Mouse (Mus musculus) ES-E14 (cell line): ENCODE data around the gene Abcc6. TPM values are rescaled to one million over a fixed set of nuclear protein-coding genes. Genes with fewer than 3 reads are reported as not detected.

Experiments
- DNase-seq: peaks from one replicate; pipeline ENCODE4 v3.0.0-alpha.2; 2013; ENCODE audit warnings: low read depth, low spot score
- H3K27ac ChIP-seq: 2 replicates; pipeline ENCODE4 v1.5.1; 2012; ENCODE audit warnings: low read depth, mild to moderate bottlenecking, low read length, moderate library complexity, mixed read lengths; ENCODE audit not compliant: poor library complexity, insufficient read depth, severe bottlenecking
- H3K36me3 ChIP-seq: 2 replicates; pipeline ENCODE4 v1.6.1; 2012; ENCODE audit warnings: mild to moderate bottlenecking, low read length, moderate library complexity, mixed read lengths; ENCODE audit not compliant: control insufficient read depth, poor library complexity, insufficient read depth, severe bottlenecking
- H3K4me1 ChIP-seq, 2 experiments: fragments of 150-350 bp in 1 of 2; sonication (generic) in 1 of 2; 2 replicates each; pipeline ENCODE4 v1.6.1; 2012; ENCODE audit warnings: low read length in 2 of 2, mild to moderate bottlenecking in 1 of 2, mixed read lengths in 1 of 2; ENCODE audit not compliant: control insufficient read depth in 2 of 2, insufficient read depth in 2 of 2, poor library complexity in 1 of 2
- H3K4me3 ChIP-seq, 2 experiments: fragments of 150-350 bp in 1 of 2; sonication (generic) in 1 of 2; 2 replicates each; pipeline ENCODE4 v1.5.1; 2012; ENCODE audit warnings: low read length in 2 of 2, low read depth in 1 of 2, mild to moderate bottlenecking in 1 of 2, mixed read lengths in 1 of 2; ENCODE audit not compliant: insufficient read depth in 1 of 2, poor library complexity in 1 of 2, severe bottlenecking in 1 of 2
- H3K9ac ChIP-seq: 2 replicates; pipeline ENCODE4 v1.6.1; 2012; ENCODE audit warnings: low read depth, mild to moderate bottlenecking, low read length, mixed read lengths; ENCODE audit not compliant: poor library complexity, insufficient read depth, severe bottlenecking
- H3K9me3 ChIP-seq: fragments of 150-350 bp; sonication (generic); 2 replicates; pipeline ENCODE4 v1.6.1; 2012; ENCODE audit warnings: low read depth, mild to moderate bottlenecking, low read length; ENCODE audit not compliant: control insufficient read depth, insufficient read depth
- CHD2 ChIP-seq: IDR thresholded peaks from 2 replicates; pipeline ENCODE4 v1.6.1; 2014; ENCODE audit warnings: mild to moderate bottlenecking, low read depth, low read length, inconsistent platforms
- HCFC1 ChIP-seq: IDR thresholded peaks from 2 replicates; pipeline ENCODE4 v1.6.1; 2012; ENCODE audit warnings: low read length, inconsistent platforms, borderline replicate concordance; ENCODE audit not compliant: insufficient read depth
- MAFK ChIP-seq: IDR thresholded peaks from 2 replicates; pipeline ENCODE4 v1.6.1; 2014; ENCODE audit warnings: mild to moderate bottlenecking, low read depth, low read length, inconsistent platforms; ENCODE audit not compliant: insufficient read depth
- ZC3H11A ChIP-seq: IDR thresholded peaks from 2 replicates; pipeline ENCODE4 v1.6.1; 2012; ENCODE audit warnings: low read depth, mild to moderate bottlenecking, inconsistent platforms, low read length, borderline replicate concordance
- ZNF384 ChIP-seq: IDR thresholded peaks from 2 replicates; pipeline ENCODE4 v1.6.1; 2012; ENCODE audit warnings: low read depth, low read length, inconsistent platforms
- in situ Hi-C, 2 experiments: fragments of 600-800 bp; cut with MboI; formaldehyde crosslinking; loops; one replicate each; pipeline ENCODE4 v1.15.1; 2025; ENCODE audit warnings: low sequenced_read_pairs in 2 of 2, inconsistent platforms in 1 of 2; ENCODE audit not compliant: unreplicated experiment in 2 of 2
- total RNA-seq: library from RNA; depleted of rRNA; stranded (reverse); fragments of 300-350 nt; gene quantifications from 2 replicates; pipeline ENCODE4 v1.2.3, GENCODE M21; 2012

The Abcc6 gene
- total RNA-seq, 1 experiment: 4.7 TPM

GRCm38 (mm10) chr7:45986893-45987292 lies 43.2 kb downstream of the Abcc6 start:
- Histone ChIP-seq H3K4me1 (no peaks in the 10 kb centered on the region), H3K9me3 (no peaks in the 10 kb centered on the region), H3K4me3 (no peak overlapping the region), H3K9ac (no peak overlapping the region), H3K36me3 (no peaks in the 10 kb centered on the region), H3K27ac (no peak overlapping the region)
- TF ChIP-seq MAFK: no peak
- TF ChIP-seq CHD2: peak; percentile 74
- peak; percentile 24 for DNase-seq
- in situ Hi-C loops: no loop called here

- in situ Hi-C loops: no loop called here
- Histone ChIP-seq H3K27ac (no peak overlapping the region), H3K4me3 (no peak overlapping the region), H3K36me3 (no peaks in the 10 kb centered on the region), H3K9ac (no peak overlapping the region), H3K4me1 (peaks cover 0 to 2% of the 10 kb centered on the region in 2 experiments; a peak in 1 of 4 replicates), H3K9me3 (no peaks in the 10 kb centered on the region)
- DNase-seq: no peak
- no peak for TF ChIP-seq HCFC1
- TF ChIP-seq CHD2: no peak
- no peak for TF ChIP-seq ZNF384
- no peak for TF ChIP-seq MAFK
- no peak for TF ChIP-seq ZC3H11A
These were observed 48.5 kb downstream of the Abcc6 start for GRCm38 (mm10) chr7:45981612-45982011.

GRCm38 (mm10) chr7:45974512-45974911 lies 55.6 kb downstream of the Abcc6 start:
- Histone ChIP-seq H3K36me3 (no peaks in the 10 kb centered on the region), H3K9ac (no peak overlapping the region), H3K9me3 (no peaks in the 10 kb centered on the region), H3K27ac (no peak overlapping the region), H3K4me1 (peaks cover 0 to 2% of the 10 kb centered on the region in 2 experiments; a peak in 1 of 4 replicates), H3K4me3 (no peak overlapping the region)
- no peak for DNase-seq
- in situ Hi-C loops: no loop called here
- TF ChIP-seq HCFC1: no peak

- no peak for DNase-seq
- TF ChIP-seq HCFC1: no peak
- no peak for TF ChIP-seq MAFK
- TF ChIP-seq CHD2: no peak
- no peak for TF ChIP-seq ZNF384
- TF ChIP-seq ZC3H11A: no peak
- Histone ChIP-seq H3K9ac (peak overlapping the region; percentile 17; the same call in 1 of the 2 replicates), H3K36me3 (no peaks in the 10 kb centered on the region), H3K27ac (no peak overlapping the region), H3K9me3 (no peaks in the 10 kb centered on the region), H3K4me1 (peaks cover 0 to 2% of the 10 kb centered on the region in 2 experiments; a peak in 1 of 4 replicates), H3K4me3 (no peak overlapping the region)
- in situ Hi-C loops: no loop called here
These were observed 56.0 kb downstream of the Abcc6 start for GRCm38 (mm10) chr7:45974103-45974502.

- Histone ChIP-seq H3K4me3 (peak overlapping the region; percentile 9 to 32; a peak in 3 of 4 replicates), H3K9me3 (no peaks in the 10 kb centered on the region), H3K36me3 (no peaks in the 10 kb centered on the region), H3K4me1 (peaks cover 0 to 2% of the 10 kb centered on the region in 2 experiments; a peak in 1 of 4 replicates), H3K27ac (no peak overlapping the region), H3K9ac (peak overlapping the region; percentile 24; the same call in 1 of the 2 replicates)
- DNase-seq: peak; percentile 27
- in situ Hi-C loops: no loop called here
- no peak for TF ChIP-seq ZC3H11A
- TF ChIP-seq CHD2: no peak
- TF ChIP-seq MAFK: no peak
- no peak for TF ChIP-seq HCFC1
- no peak for TF ChIP-seq ZNF384
These were observed 56.8 kb downstream of the Abcc6 start for GRCm38 (mm10) chr7:45973271-45973687.
